Mouse (Mus musculus) CH12.LX (cell line): ENCODE results near the gene Ece2. TPM values are rescaled to one million over a fixed set of nuclear protein-coding genes. Genes with fewer than 3 reads are reported as not detected.

Experiments
- DNase-seq: peaks from one replicate; pipeline ENCODE4 v3.0.0-alpha.2; 2013; ENCODE audit errors: extremely low read depth
- H3K27ac ChIP-seq: 2 replicates; pipeline ENCODE4 v1.5.1; 2012; ENCODE audit warnings: low read depth, mild to moderate bottlenecking, control low read depth, moderate library complexity; ENCODE audit not compliant: insufficient read depth
- H3K27me3 ChIP-seq: replicated peaks from 2 replicates; pipeline ENCODE3; 2012; ENCODE audit warnings: inconsistent platforms
- H3K36me3 ChIP-seq, 2 experiments: replicated peaks in 1 of 2; 2 replicates each; pipeline versions ENCODE3 to v1.6.1; 2012; ENCODE audit warnings: inconsistent platforms in 1 of 2, low read length in 1 of 2, mild to moderate bottlenecking in 1 of 2, mixed read lengths in 1 of 2, moderate library complexity in 1 of 2; ENCODE audit not compliant: control insufficient read depth in 1 of 2, insufficient read depth in 1 of 2
- H3K4me1 ChIP-seq, 2 experiments: 2 replicates each; pipeline ENCODE4 v1.6.1; 2012; ENCODE audit warnings: inconsistent platforms in 1 of 2, moderate library complexity in 1 of 2; ENCODE audit not compliant: insufficient read depth in 2 of 2, control insufficient read depth in 1 of 2
- H3K4me2 ChIP-seq: 2 replicates; pipeline ENCODE4 v1.6.1; 2012; ENCODE audit warnings: low read depth, mild to moderate bottlenecking, control low read depth; ENCODE audit not compliant: poor library complexity, insufficient read depth, severe bottlenecking
- H3K4me3 ChIP-seq, 3 experiments: fragments of 150-350 bp in 1 of 3; sonication (generic) in 1 of 3; replicated peaks in 1 of 3; 2 replicates each; pipeline versions ENCODE3 to v1.5.1; 2011 to 2012; ENCODE audit warnings: low read depth in 2 of 3, low read length in 2 of 3, mild to moderate bottlenecking in 2 of 3, moderate library complexity in 2 of 3, control low read depth in 1 of 3, improper control_type of control experiment in 1 of 3, inconsistent platforms in 1 of 3, mixed read lengths in 1 of 3; ENCODE audit not compliant: poor library complexity in 1 of 3
- H3K79me2 ChIP-seq: replicated peaks from 2 replicates; pipeline ENCODE4 v1.6.1; 2012; ENCODE audit warnings: mild to moderate bottlenecking, moderate library complexity; ENCODE audit not compliant: control insufficient read depth, poor library complexity, insufficient read depth, severe bottlenecking; ENCODE audit errors: extremely low read depth
- H3K9ac ChIP-seq: 2 replicates; pipeline ENCODE4 v1.6.1; 2012; ENCODE audit warnings: low read depth, mild to moderate bottlenecking, control low read depth, moderate library complexity; ENCODE audit not compliant: insufficient read depth
- H3K9me3 ChIP-seq: replicated peaks from 2 replicates; pipeline ENCODE3; 2012; ENCODE audit warnings: low read length, inconsistent platforms, mixed read lengths
- CHD2 ChIP-seq: IDR thresholded peaks from 2 replicates; pipeline ENCODE4 v1.6.1; 2011; ENCODE audit warnings: low read length, improper control_type of control experiment
- ELF1 ChIP-seq: IDR thresholded peaks from 2 replicates; pipeline ENCODE4 v1.6.1; 2014; ENCODE audit warnings: low read depth, mild to moderate bottlenecking, inconsistent platforms, low read length, improper control_type of control experiment
- EP300 ChIP-seq: IDR thresholded peaks from 2 replicates; pipeline ENCODE4 v1.6.1; 2011; ENCODE audit warnings: low read length, improper control_type of control experiment
- GABPA ChIP-seq: IDR thresholded peaks from 2 replicates; pipeline ENCODE4 v1.6.1; 2012; ENCODE audit warnings: low read depth, low read length, improper control_type of control experiment, inconsistent platforms; ENCODE audit not compliant: insufficient replicate concordance
- HCFC1 ChIP-seq: IDR thresholded peaks from 2 replicates; pipeline ENCODE4 v1.6.1; 2012; ENCODE audit warnings: low read depth, mild to moderate bottlenecking, inconsistent platforms, low read length, improper control_type of control experiment
- IRF4 ChIP-seq: IDR thresholded peaks from 2 replicates; pipeline ENCODE4 v1.6.1; 2014; ENCODE audit warnings: low read depth, mild to moderate bottlenecking, inconsistent platforms, low read length, improper control_type of control experiment
- JUND ChIP-seq: conservative IDR thresholded peaks from 2 replicates; pipeline ENCODE4 v1.6.1; 2011; ENCODE audit warnings: low read depth, low read length, improper control_type of control experiment
- MAFK ChIP-seq: IDR thresholded peaks from 2 replicates; pipeline ENCODE4 v1.6.1; 2011; ENCODE audit warnings: low read length, improper control_type of control experiment; ENCODE audit not compliant: insufficient replicate concordance
- MAX ChIP-seq: IDR thresholded peaks from 2 replicates; pipeline ENCODE4 v1.6.1; 2011; ENCODE audit warnings: low read length, improper control_type of control experiment
- MAZ ChIP-seq: IDR thresholded peaks from 2 replicates; pipeline ENCODE4 v1.6.1; 2012; ENCODE audit warnings: low read depth, mild to moderate bottlenecking, inconsistent platforms, low read length, improper control_type of control experiment, moderate library complexity
- MXI1 ChIP-seq: IDR thresholded peaks from 2 replicates; pipeline ENCODE4 v1.6.1; 2011; ENCODE audit warnings: mild to moderate bottlenecking, low read depth, low read length, improper control_type of control experiment
- POLR2A ChIP-seq: IDR thresholded peaks from 2 replicates; pipeline ENCODE4 v1.6.1; 2011; ENCODE audit warnings: low read depth, mild to moderate bottlenecking, improper control_type of control experiment, low read length
- RAD21 ChIP-seq: IDR thresholded peaks from 2 replicates; pipeline ENCODE4 v1.6.1; 2011; ENCODE audit warnings: low read depth, mild to moderate bottlenecking, low read length, improper control_type of control experiment, moderate library complexity
- SIN3A ChIP-seq: IDR thresholded peaks from 2 replicates; pipeline ENCODE4 v1.6.1; 2012; ENCODE audit warnings: low read length, improper control_type of control experiment, inconsistent platforms
- SMC3 ChIP-seq: IDR thresholded peaks from 2 replicates; pipeline ENCODE4 v1.6.1; 2011; ENCODE audit warnings: low read depth, low read length, improper control_type of control experiment
- USF1 ChIP-seq: IDR thresholded peaks from 2 replicates; pipeline ENCODE4 v1.6.1; 2014; ENCODE audit warnings: low read depth, mild to moderate bottlenecking, inconsistent platforms, low read length, improper control_type of control experiment
- USF2 ChIP-seq: conservative IDR thresholded peaks from 2 replicates; pipeline ENCODE4 v1.6.1; 2011; ENCODE audit warnings: low read depth, low read length, improper control_type of control experiment
- ZKSCAN1 ChIP-seq: IDR thresholded peaks from 2 replicates; pipeline ENCODE4 v1.6.1; 2012; ENCODE audit warnings: low read depth, inconsistent platforms, low read length, improper control_type of control experiment, borderline replicate concordance
- ZMIZ1 ChIP-seq: IDR thresholded peaks from 2 replicates; pipeline ENCODE4 v1.6.1; 2012; ENCODE audit warnings: low read depth, mild to moderate bottlenecking, inconsistent platforms, low read length, improper control_type of control experiment
- dilution Hi-C: fragments of 300-500 bp; cut with MboI; formaldehyde crosslinking; loops from 2 replicates; pipeline ENCODE4 v1.14.3; 2020; ENCODE audit warnings: low sequenced_read_pairs; ENCODE audit not compliant: extremely low pct_unique_long_range_greater_than_20kb, extremely low pct_ligation_motif_present
- in situ Hi-C: fragments of 300-500 bp; cut with MboI; formaldehyde crosslinking; loops from 3 replicates; pipeline ENCODE4 v1.14.3; 2019; ENCODE audit warnings: low sequenced_read_pairs, low pct_ligation_motif_present, low pct_unique_long_range_greater_than_20kb, mixed read lengths
- polyA plus RNA-seq: library from polyadenylated mRNA; unstranded; fragments of >175 nt; gene quantifications from 2 replicates; pipeline ENCODE4 v1.2.1, GENCODE M21; 2012; ENCODE audit warnings: low read depth; ENCODE audit not compliant: insufficient read length
- total RNA-seq, 2 experiments: library from RNA; depleted of rRNA; stranded (reverse); fragments of 300-350 nt in 1 of 2; fragments of >200 nt in 1 of 2; gene quantifications; 2 replicates each; pipeline ENCODE4 v1.2.3; 2012 to 2014

Gene Ece2
- total and polyA plus RNA-seq, 3 experiments, result 0.17 to 0.34 (median 0.26) TPM

- TF ChIP-seq GABPA (no peak), POLR2A (peak; percentile 94), ELF1 (0 out of 2 replicates have a peak, but pooled peaks have one; percentile 48), MAX (peak; percentile 100)
Observed at GRCm38 (mm10) chr16:20611357-20612227, 18.0 kb upstream of the Ece2 start, which contains the start of the genes Eef1akmt4, Gm49333 and Alg3 (continued).

- no peaks in the 10 kb centered on the region for H3K79me2 ChIP-seq
- dilution Hi-C loops (no loop called here), in situ Hi-C loops (loop anchor here (5.0 to 10.0 kb wide), 2 partner anchors 112 to 325 kb away; no protein-coding TSS in a partner anchor)
- H3K4me2 ChIP-seq, result peak overlapping the region; percentile 72
- no peak overlapping the region for H3K27ac ChIP-seq
- H3K4me3 ChIP-seq, result peak overlapping the region in 1 of 3 experiments; percentile 80
- DNase-seq, result no peak
- H3K9me3 ChIP-seq, result peaks cover 17% of the 10 kb centered on the region
- H3K36me3 ChIP-seq, result peaks cover 2 to 54% of the 10 kb centered on the region in 2 experiments
- peaks cover 4 to 27% of the 10 kb centered on the region in 2 experiments; a peak in 3 of 4 replicates for H3K4me1 ChIP-seq
- H3K9ac ChIP-seq, result no peak overlapping the region
- H3K27me3 ChIP-seq, result no peaks in the 10 kb centered on the region
- peak; percentile 69; the same call in 1 of the 2 replicates for TF ChIP-seq SIN3A
- TF ChIP-seq MAFK, result no peak
- peak; percentile 92 for TF ChIP-seq MXI1
- 0 out of 2 replicates have a peak, but pooled peaks have one; percentile 9 for TF ChIP-seq ZMIZ1
- TF ChIP-seq CHD2, result no peak
Observed at GRCm38 (mm10) chr16:20619541-20620398, 9.9 kb upstream of the Ece2 start.

- no peak overlapping the region; the same call in 1 of the 2 replicates for H3K9ac ChIP-seq
- H3K79me2 ChIP-seq, result no peaks in the 10 kb centered on the region
- peaks cover 4 to 27% of the 10 kb centered on the region in 2 experiments; a peak in 3 of 4 replicates for H3K4me1 ChIP-seq
- no peak for DNase-seq
- H3K4me2 ChIP-seq, result peak overlapping the region; percentile 72
- dilution Hi-C loops, result no loop called here
- H3K27ac ChIP-seq, result no peak overlapping the region
- in situ Hi-C loops, result no loop called here
- peaks cover 2 to 52% of the 10 kb centered on the region in 2 experiments for H3K36me3 ChIP-seq
- TF ChIP-seq MAZ, result no peak
- no peak for TF ChIP-seq SMC3
- TF ChIP-seq JUND, result no peak
- TF ChIP-seq HCFC1, result no peak
- no peak for TF ChIP-seq USF2
- TF ChIP-seq CHD2, result no peak
- no peak for TF ChIP-seq GABPA
- TF ChIP-seq ZKSCAN1, result no peak
- no peak for TF ChIP-seq MAX
- TF ChIP-seq RAD21, result no peak
- TF ChIP-seq USF1, result no peak
- no peak for TF ChIP-seq MAFK
- TF ChIP-seq IRF4, result no peak
- no peak for TF ChIP-seq EP300
- peak overlapping the region in 2 of 3 experiments; percentile 62 to 80 for H3K4me3 ChIP-seq
- no peaks in the 10 kb centered on the region for H3K27me3 ChIP-seq
- peaks cover 17% of the 10 kb centered on the region for H3K9me3 ChIP-seq
Observed at GRCm38 (mm10) chr16:20620399-20620735, 9.3 kb upstream of the Ece2 start.
